Mouse (Mus musculus) hindbrain, embryonic 12.5 days (tissue): ENCODE data around the gene Mrap2. TPM values are rescaled to one million over a fixed set of nuclear protein-coding genes. Genes with fewer than 3 reads are reported as not detected.
"Not testable (repeated sequence)": the region's sequence is repeated elsewhere in the genome, so short reads cannot be mapped to it uniquely, and the experiment has no call there.

Experiments
- ATAC-seq: fragments of 200-750 bp; cut with Nextera tagmentation; 2 replicates; pipeline ENCODE4 v1.8.0; 2017; ENCODE audit warnings: moderate TSS enrichment; ENCODE audit not compliant: low FRiP score
- H3K27ac ChIP-seq: fragments of 300-500 bp; sonication (generic); 2 replicates; pipeline ENCODE4 v1.5.1; 2016; ENCODE audit warnings: mild to moderate bottlenecking
- H3K27me3 ChIP-seq: fragments of 300-500 bp; sonication (generic); 2 replicates; pipeline ENCODE4 v1.6.1; 2016; ENCODE audit warnings: mild to moderate bottlenecking
- H3K36me3 ChIP-seq: fragments of 300-500 bp; sonication (generic); 2 replicates; pipeline ENCODE4 v1.6.1; 2016; ENCODE audit warnings: mild to moderate bottlenecking
- H3K4me1 ChIP-seq: fragments of 300-500 bp; sonication (generic); 2 replicates; pipeline ENCODE4 v1.6.1; 2016
- H3K4me2 ChIP-seq: fragments of 300-500 bp; sonication (generic); replicated peaks from 2 replicates; pipeline ENCODE4 v1.6.1; 2016; ENCODE audit warnings: mild to moderate bottlenecking
- H3K4me3 ChIP-seq: fragments of 300-500 bp; sonication (generic); 2 replicates; pipeline ENCODE4 v1.5.1; 2016; ENCODE audit warnings: mild to moderate bottlenecking
- H3K9ac ChIP-seq: fragments of 300-500 bp; sonication (generic); 2 replicates; pipeline ENCODE4 v1.6.1; 2016; ENCODE audit warnings: mild to moderate bottlenecking, moderate library complexity
- H3K9me3 ChIP-seq: fragments of 300-500 bp; sonication (generic); replicated peaks from 2 replicates; pipeline ENCODE4 v1.6.1; 2016; ENCODE audit warnings: mild to moderate bottlenecking
- WGBS: fragments of 180-500 bp; shearing (Covaris S2); methylation state at CpG from one replicate; pipeline ENCODE4 v1.1.7; 2016; 5-methylcytosine and 5-hydroxymethylcytosine counted together
- polyA plus RNA-seq: library from polyadenylated mRNA; unstranded; fragments of >200 nt; fragmentation: Nextera tagmentation; extraction: Ambion mirVana; gene quantifications from 2 replicates; pipeline ENCODE4 v1.2.1, GENCODE M21; 2016

Gene Mrap2
- polyA plus RNA-seq: 0.35 and 0.59 TPM in 2 replicates

GRCm38 (mm10) chr9:87144106-87144505 lies at the start of gene Mrap2:
Gene Mrap2 (plus strand): TSS chr9:87144306.
- Histone ChIP-seq H3K27ac (no peak within 1 kb of the TSS), H3K27me3 (peaks cover 40% of the 10 kb centered on the region), H3K4me1 (peaks cover 13% of the 10 kb centered on the region), H3K9ac (no peak within 1 kb of the TSS), H3K4me3 (peak within 1 kb of the TSS; percentile 32), H3K9me3 (no peaks in the 10 kb centered on the region), H3K4me2 (peak within 1 kb of the TSS; percentile 66), H3K36me3 (no peaks in the 10 kb centered on the region)
- 2% methylated on average over 29 of the region's 29 CpGs for WGBS
- peak; percentile 89 for ATAC-seq

GRCm38 (mm10) chr9:87097989-87098388 lies 46.1 kb upstream of the Mrap2 start:
- WGBS: 57% methylated on average over 2 of the region's 2 CpGs
- ATAC-seq: no peak
- no peaks in the 10 kb centered on the region for H3K9me3 ChIP-seq

GRCm38 (mm10) chr9:87115019-87115418 lies 29.1 kb upstream of the Mrap2 start:
- WGBS: 70% methylated on average over 5 of the region's 5 CpGs
- no peaks in the 10 kb centered on the region for H3K27me3 ChIP-seq
- H3K9ac ChIP-seq: no peak overlapping the region
- ATAC-seq: no peak
- H3K4me1 ChIP-seq: peaks cover 12% of the 10 kb centered on the region; the same call in 1 of the 2 replicates
- H3K27ac ChIP-seq: peak overlapping the region; percentile 49
- no peak overlapping the region for H3K4me3 ChIP-seq
- H3K4me2 ChIP-seq: peak overlapping the region; percentile 27; the same call in 1 of the 2 replicates
- no peaks in the 10 kb centered on the region for H3K36me3 ChIP-seq
- H3K9me3 ChIP-seq: no peaks in the 10 kb centered on the region

More at GRCm38 (mm10) chr9:87097989-87098388, 46.1 kb upstream of the Mrap2 start:
- Histone ChIP-seq H3K4me3 (no peak overlapping the region), H3K36me3 (no peaks in the 10 kb centered on the region), H3K27me3 (no peaks in the 10 kb centered on the region), H3K9ac (no peak overlapping the region), H3K4me1 (no peaks in the 10 kb centered on the region), H3K27ac (no peak overlapping the region), H3K4me2 (no peak overlapping the region)

- 30% methylated on average over 6 of the region's 6 CpGs for WGBS
- H3K4me2 ChIP-seq: peak overlapping the region; percentile 27
- H3K9ac ChIP-seq: no peak overlapping the region
- ATAC-seq: peak; percentile 80
- H3K27ac ChIP-seq: peak overlapping the region; percentile 53
- H3K4me1 ChIP-seq: peaks cover 12% of the 10 kb centered on the region; the same call in 1 of the 2 replicates
- H3K4me3 ChIP-seq: no peak overlapping the region
- no peaks in the 10 kb centered on the region for H3K9me3 ChIP-seq
- no peaks in the 10 kb centered on the region for H3K36me3 ChIP-seq
- no peaks in the 10 kb centered on the region for H3K27me3 ChIP-seq
Measured at GRCm38 (mm10) chr9:87115456-87115931, 28.6 kb upstream of the Mrap2 start.

- Histone ChIP-seq H3K27me3 (no peaks in the 10 kb centered on the region), H3K4me1 (peaks cover 12% of the 10 kb centered on the region; the same call in 1 of the 2 replicates), H3K9ac (no peak overlapping the region), H3K9me3 (no peaks in the 10 kb centered on the region), H3K4me2 (no peak overlapping the region), H3K27ac (peak overlapping the region; percentile 53), H3K4me3 (no peak overlapping the region), H3K36me3 (no peaks in the 10 kb centered on the region)
- peak; percentile 29; the same call in 1 of the 2 replicates for ATAC-seq
- 73% methylated on average over 1 of the region's 1 CpGs for WGBS
Measured at GRCm38 (mm10) chr9:87115978-87116377, 28.1 kb upstream of the Mrap2 start.

- 90% methylated on average over 3 of the region's 3 CpGs for WGBS
- peaks cover 12% of the 10 kb centered on the region; the same call in 1 of the 2 replicates for H3K4me1 ChIP-seq
- ATAC-seq: no peak
- no peaks in the 10 kb centered on the region for H3K36me3 ChIP-seq
- no peaks in the 10 kb centered on the region for H3K27me3 ChIP-seq
- no peak overlapping the region for H3K9ac ChIP-seq
- no peak overlapping the region for H3K4me2 ChIP-seq
- H3K4me3 ChIP-seq: no peak overlapping the region
- H3K9me3 ChIP-seq: no peaks in the 10 kb centered on the region
- H3K27ac ChIP-seq: no peak overlapping the region
Measured at GRCm38 (mm10) chr9:87118996-87119395, 25.1 kb upstream of the Mrap2 start.

- H3K27ac ChIP-seq: no peak overlapping the region
- H3K4me1 ChIP-seq: no peaks in the 10 kb centered on the region
- H3K9ac ChIP-seq: no peak overlapping the region
- no peak for ATAC-seq
- H3K27me3 ChIP-seq: no peaks in the 10 kb centered on the region
- H3K4me3 ChIP-seq: no peak overlapping the region
- 57% methylated on average over 9 of the region's 9 CpGs for WGBS
- no peaks in the 10 kb centered on the region for H3K9me3 ChIP-seq
- H3K4me2 ChIP-seq: no peak overlapping the region
- no peaks in the 10 kb centered on the region for H3K36me3 ChIP-seq
Measured at GRCm38 (mm10) chr9:87121956-87122493, 22.1 kb upstream of the Mrap2 start.

GRCm38 (mm10) chr9:87127046-87127445 lies 17.1 kb upstream of the Mrap2 start:
- not testable (repeated sequence) for H3K9me3 ChIP-seq, H3K4me1 ChIP-seq, H3K36me3 ChIP-seq, H3K27ac ChIP-seq, H3K4me2 ChIP-seq, H3K27me3 ChIP-seq, ATAC-seq, H3K4me3 ChIP-seq, H3K9ac ChIP-seq
- WGBS: 84% methylated on average over 6 of the region's 6 CpGs

GRCm38 (mm10) chr9:87135765-87136558 lies 8.1 kb upstream of the Mrap2 start:
- H3K27me3 ChIP-seq: no peaks in the 10 kb centered on the region
- H3K36me3 ChIP-seq: no peaks in the 10 kb centered on the region
- no peak overlapping the region for H3K9ac ChIP-seq
- no peak for ATAC-seq
- 70% methylated on average over 14 of the region's 14 CpGs for WGBS
- H3K4me1 ChIP-seq: no peaks in the 10 kb centered on the region; the same call in 1 of the 2 replicates
- H3K9me3 ChIP-seq: no peaks in the 10 kb centered on the region
- H3K4me3 ChIP-seq: no peak overlapping the region
- H3K27ac ChIP-seq: no peak overlapping the region
- H3K4me2 ChIP-seq: no peak overlapping the region

- Histone ChIP-seq H3K27ac (no peak overlapping the region), H3K4me2 (no peak overlapping the region), H3K9ac (no peak overlapping the region), H3K36me3 (no peaks in the 10 kb centered on the region), H3K4me3 (no peak overlapping the region), H3K9me3 (no peaks in the 10 kb centered on the region), H3K27me3 (peaks cover 40% of the 10 kb centered on the region), H3K4me1 (peaks cover 13% of the 10 kb centered on the region)
- WGBS: 83% methylated on average over 3 of the region's 3 CpGs
- ATAC-seq: no peak
Measured at GRCm38 (mm10) chr9:87143076-87143475, 1.0 kb upstream of the Mrap2 start.

GRCm38 (mm10) chr9:87144532-87144931 lies 426 bp downstream of the Mrap2 start:
- H3K27ac ChIP-seq: no peak overlapping the region
- H3K4me2 ChIP-seq: peak overlapping the region; percentile 66
- H3K9ac ChIP-seq: no peak overlapping the region
- peaks cover 40% of the 10 kb centered on the region for H3K27me3 ChIP-seq
- peak overlapping the region; percentile 32 for H3K4me3 ChIP-seq
- H3K4me1 ChIP-seq: peaks cover 13% of the 10 kb centered on the region
- no peaks in the 10 kb centered on the region for H3K36me3 ChIP-seq
- peak; percentile 61 for ATAC-seq
- H3K9me3 ChIP-seq: no peaks in the 10 kb centered on the region
- under 1% methylated on average over 19 of the region's 19 CpGs for WGBS

GRCm38 (mm10) chr9:87145180-87145579 lies 1.1 kb downstream of the Mrap2 start:
- peak; percentile 26; the same call in 1 of the 2 replicates for ATAC-seq

More at GRCm38 (mm10) chr9:87145180-87145579, 1.1 kb downstream of the Mrap2 start:
- H3K36me3 ChIP-seq: no peaks in the 10 kb centered on the region
- 2% methylated on average over 15 of the region's 15 CpGs for WGBS
- H3K9ac ChIP-seq: 0 out of 2 replicates have a peak overlapping the region, but pooled peaks have one; percentile 18
- H3K4me1 ChIP-seq: peaks cover 13% of the 10 kb centered on the region
- H3K9me3 ChIP-seq: no peaks in the 10 kb centered on the region
- H3K4me2 ChIP-seq: peak overlapping the region; percentile 66
- H3K27me3 ChIP-seq: peaks cover 40% of the 10 kb centered on the region
- H3K4me3 ChIP-seq: peak overlapping the region; percentile 32
- H3K27ac ChIP-seq: no peak overlapping the region
